Mouse (Mus musculus): ENCODE measurements around the gene C1qtnf7. TPM values are rescaled to one million over a fixed set of nuclear protein-coding genes. Genes with fewer than 3 reads are reported as not detected.

C1qtnf7 gene
- polyA plus RNA-seq, 1 experiment from 2014 or later, result 8.3 TPM

DNA sequence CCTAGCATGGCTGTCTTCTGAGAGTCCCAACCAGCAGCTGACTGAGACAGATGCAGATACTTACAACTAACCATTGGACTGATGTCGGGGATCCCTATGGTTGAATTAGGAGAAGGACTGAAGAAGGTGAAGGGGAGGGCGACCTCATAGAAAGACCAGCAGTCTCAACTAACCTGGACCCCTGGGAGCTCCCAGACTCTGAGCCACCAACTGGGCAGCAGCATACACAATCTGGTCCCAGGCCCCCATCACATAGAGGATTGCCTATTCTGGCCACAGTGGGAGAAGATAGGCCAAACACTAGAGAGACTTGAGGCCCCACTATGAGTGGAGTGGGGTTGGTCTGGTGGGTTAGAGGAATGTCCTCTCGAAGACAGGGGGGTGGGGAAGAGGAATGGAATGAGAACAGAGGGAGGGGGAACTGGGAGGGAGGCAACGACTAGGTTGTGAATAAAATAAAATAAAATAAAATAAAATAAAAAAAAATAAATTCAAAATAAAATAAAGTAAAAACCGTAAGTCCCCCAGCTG lies 118.8 kb downstream of the C1qtnf7 start:
- WGBS, result 84% methylated on average over 5 of the region's 5 CpGs
- Histone ChIP-seq H3K4me2 (no peak overlapping the region), H3K9ac (no peak overlapping the region), H3K27ac (no peak overlapping the region), H3K36me3 (no peaks in the 10 kb centered on the region), H3K9me3 (no peaks in the 10 kb centered on the region), H3K4me1 (no peaks in the 10 kb centered on the region), H3K27me3 (no peaks in the 10 kb centered on the region), H3K4me3 (no peak overlapping the region)
- ATAC-seq (ENCODE audit: insufficient number of reproducible peaks, low FRiP score, low TSS enrichment, low read depth), result no peak

DNA sequence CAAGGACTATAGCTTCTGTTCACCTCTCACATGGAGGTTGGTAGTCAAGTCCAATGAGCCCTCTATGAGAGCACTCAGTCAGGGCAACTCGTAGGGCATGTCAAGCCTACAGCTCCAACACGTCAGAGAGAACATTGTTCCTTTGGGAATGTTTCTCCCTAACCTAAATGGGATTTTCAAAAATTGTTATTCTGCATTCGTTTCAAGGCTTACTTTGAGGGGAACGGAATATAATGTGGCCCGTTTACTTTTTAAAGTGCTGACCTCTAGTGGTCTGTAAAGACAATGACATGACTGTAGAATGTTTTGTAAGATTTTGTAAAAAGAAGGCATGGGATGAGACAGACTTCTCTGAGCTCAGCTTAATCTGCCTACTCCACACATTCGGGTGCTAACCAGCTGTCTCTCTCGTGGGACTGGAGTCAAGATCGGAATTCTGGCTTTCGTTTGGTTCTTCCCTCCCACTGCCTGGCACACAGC lies 119.3 kb downstream of the C1qtnf7 start:
- WGBS, result 25% methylated on average over 9 of the region's 9 CpGs
- Histone ChIP-seq H3K4me2 (no peak overlapping the region), H3K27ac (no peak overlapping the region), H3K36me3 (no peaks in the 10 kb centered on the region), H3K4me3 (no peak overlapping the region), H3K4me1 (no peaks in the 10 kb centered on the region), H3K27me3 (no peaks in the 10 kb centered on the region), H3K9me3 (no peaks in the 10 kb centered on the region), H3K9ac (no peak overlapping the region)
- no peak for ATAC-seq (ENCODE audit: insufficient number of reproducible peaks, low FRiP score, low TSS enrichment, low read depth)

DNA sequence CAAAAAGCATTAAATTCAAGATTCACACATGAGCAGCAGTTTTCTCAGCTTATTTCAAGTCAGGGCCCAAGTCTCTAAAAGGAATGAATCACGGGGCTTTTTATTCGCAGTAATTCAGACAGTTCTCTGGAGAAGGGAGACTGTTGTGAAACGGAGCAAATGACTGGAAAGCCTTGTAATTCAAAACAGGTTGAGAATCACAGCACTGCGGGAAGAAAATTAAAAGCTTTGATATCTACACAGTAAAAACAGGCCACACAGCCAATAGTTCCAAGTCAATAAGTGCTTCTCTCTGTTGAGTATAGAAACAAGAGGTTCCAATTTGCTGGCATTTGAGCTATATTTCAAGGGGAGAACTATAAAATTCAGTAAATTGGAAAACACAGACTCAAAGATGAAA lies 129.7 kb downstream of the C1qtnf7 start:
- H3K9me3 ChIP-seq, result no peaks in the 10 kb centered on the region
- ATAC-seq (ENCODE audit: insufficient number of reproducible peaks, low FRiP score, low TSS enrichment, low read depth), result no peak
- 21% methylated on average over 4 of the region's 4 CpGs for WGBS
- no peaks in the 10 kb centered on the region; the same call in 1 of the 2 replicates for H3K27me3 ChIP-seq
- H3K4me2 ChIP-seq, result no peak overlapping the region
- H3K9ac ChIP-seq, result no peak overlapping the region
- no peak overlapping the region for H3K27ac ChIP-seq
- H3K4me3 ChIP-seq, result no peak overlapping the region
- H3K4me1 ChIP-seq, result no peaks in the 10 kb centered on the region
- H3K36me3 ChIP-seq, result no peaks in the 10 kb centered on the region

DNA sequence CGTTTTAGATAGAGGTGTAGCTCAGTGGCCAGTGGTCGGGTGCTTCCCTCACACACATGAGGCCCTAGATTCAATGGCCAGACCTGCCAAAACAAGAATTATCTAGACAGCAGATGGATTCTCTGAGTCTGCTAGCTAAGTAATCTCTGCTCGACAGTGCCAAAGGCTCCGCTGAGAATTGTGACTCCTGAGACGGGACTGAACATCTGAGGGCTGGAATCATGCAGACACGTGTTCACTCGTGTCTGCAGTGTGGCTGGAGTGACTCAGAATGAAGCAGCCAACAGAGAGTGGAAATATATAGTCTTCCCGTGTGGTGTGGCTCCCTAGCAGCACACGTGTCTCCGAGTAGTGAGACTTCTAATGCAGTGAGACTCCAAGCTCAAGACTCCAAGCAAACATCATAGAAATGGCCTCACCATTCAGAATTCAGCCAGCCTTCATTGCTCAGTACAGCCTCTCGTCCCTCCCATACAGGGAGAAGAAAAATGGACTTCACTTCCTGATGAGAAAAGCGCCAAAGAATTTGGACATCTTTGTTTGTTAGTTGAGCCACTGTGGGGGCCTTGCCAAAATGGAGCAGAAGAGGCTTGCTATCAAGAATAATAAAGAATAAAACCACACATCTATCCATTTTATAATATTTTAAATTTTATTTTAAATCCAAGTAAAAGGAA lies 131.9 kb downstream of the C1qtnf7 start:
- Histone ChIP-seq H3K9me3 (no peaks in the 10 kb centered on the region), H3K27ac (no peak overlapping the region), H3K27me3 (no peaks in the 10 kb centered on the region; the same call in 1 of the 2 replicates), H3K4me2 (no peak overlapping the region), H3K9ac (no peak overlapping the region), H3K4me1 (no peaks in the 10 kb centered on the region), H3K36me3 (no peaks in the 10 kb centered on the region), H3K4me3 (no peak overlapping the region)
- no peak for ATAC-seq (ENCODE audit: insufficient number of reproducible peaks, low FRiP score, low TSS enrichment, low read depth)
- 76% methylated on average over 12 of the region's 12 CpGs for WGBS

DNA sequence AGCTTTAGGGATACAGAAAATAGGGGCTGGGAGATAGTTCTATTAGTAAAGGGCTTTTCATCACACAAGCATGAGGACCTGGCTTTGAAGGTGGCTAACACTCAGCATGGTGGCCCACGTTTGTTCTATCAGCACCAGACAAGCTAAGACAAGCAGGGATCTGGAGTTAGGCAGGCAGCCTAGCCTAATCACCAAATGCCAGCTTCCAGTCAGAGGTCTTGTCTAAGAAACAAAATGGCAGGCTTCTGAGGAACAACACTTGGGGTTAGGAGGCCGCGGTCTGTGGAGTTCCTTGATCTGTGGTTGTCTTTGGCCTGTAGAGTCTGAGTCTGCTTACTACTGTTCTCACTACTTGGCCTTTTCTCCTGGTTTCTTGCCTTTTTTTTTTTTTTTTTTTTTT lies 146.2 kb downstream of the C1qtnf7 start:
- Histone ChIP-seq H3K27me3 (no peaks in the 10 kb centered on the region), H3K4me1 (peaks cover 18% of the 10 kb centered on the region), H3K36me3 (no peaks in the 10 kb centered on the region), H3K9me3 (no peaks in the 10 kb centered on the region), H3K4me2 (no peak overlapping the region), H3K27ac (peak overlapping the region; percentile 85; the same call in 1 of the 2 replicates), H3K4me3 (no peak overlapping the region), H3K9ac (no peak overlapping the region)
- ATAC-seq (ENCODE audit: insufficient number of reproducible peaks, low FRiP score, low TSS enrichment, low read depth), result no peak
- WGBS, result 86% methylated on average over 3 of the region's 3 CpGs

DNA sequence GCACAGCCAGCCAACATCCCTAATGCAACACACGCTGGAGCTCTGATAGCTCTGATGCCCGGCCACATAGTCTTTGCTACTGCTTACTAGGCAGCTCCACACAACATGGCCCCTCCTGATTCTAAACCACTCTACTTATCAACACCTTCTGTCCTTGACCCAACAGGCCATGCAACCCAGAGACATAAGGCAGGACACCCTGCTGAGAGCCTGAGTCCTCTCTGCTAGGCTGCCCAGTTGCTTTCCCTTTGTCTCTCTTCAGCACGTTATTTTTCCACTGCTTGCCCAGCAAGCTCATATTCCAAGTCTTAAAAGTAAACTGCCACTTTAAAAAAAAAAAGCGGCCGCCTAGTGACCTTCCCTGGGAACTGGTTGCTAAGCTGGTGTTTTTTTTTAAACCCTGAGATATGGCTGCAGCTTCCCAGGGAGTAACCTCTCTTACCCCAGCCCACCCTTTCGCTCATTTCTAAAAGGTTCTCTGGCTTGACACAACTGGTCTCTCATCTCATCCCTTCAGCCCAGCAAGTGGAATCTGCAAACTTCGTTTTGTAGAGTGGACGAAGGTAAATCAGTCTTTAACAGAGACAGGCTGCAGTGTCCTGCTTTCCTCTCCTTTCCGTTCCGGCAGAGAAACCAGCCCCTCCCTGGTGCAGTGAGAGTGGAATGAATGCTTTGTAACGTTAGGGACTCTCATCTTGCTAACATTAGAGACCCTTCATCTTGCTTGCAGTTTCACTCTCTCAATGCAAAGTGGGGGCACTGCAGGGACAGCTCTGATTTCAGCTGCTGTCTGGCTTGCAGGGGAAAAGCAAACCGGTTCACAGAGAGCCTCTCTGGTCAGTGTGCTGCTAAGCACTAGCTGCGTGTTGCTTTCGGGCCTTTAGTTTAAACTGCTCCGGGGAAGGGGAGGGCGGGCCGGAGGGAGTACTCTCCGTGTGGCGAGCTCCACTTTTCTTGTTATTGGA lies 146.9 kb downstream of the C1qtnf7 start, which contains the start of gene Cc2d2a:
Gene Cc2d2a, plus strand, starts transcription at position 350 of the 965 bp plus-strand sequence.
- H3K4me2 ChIP-seq, result peak within 1 kb of the TSS; percentile 46
- H3K9me3 ChIP-seq, result no peaks in the 10 kb centered on the region
- H3K4me1 ChIP-seq, result peaks cover 18% of the 10 kb centered on the region
- peak; percentile 71 for ATAC-seq (ENCODE audit: insufficient number of reproducible peaks, low FRiP score, low TSS enrichment, low read depth)
- H3K36me3 ChIP-seq, result no peaks in the 10 kb centered on the region
- H3K27me3 ChIP-seq, result no peaks in the 10 kb centered on the region
- 6% methylated on average over 19 of the region's 19 CpGs for WGBS
- H3K4me3 ChIP-seq, result peak within 1 kb of the TSS; percentile 43
- peak within 1 kb of the TSS; percentile 85 for H3K27ac ChIP-seq
- H3K9ac ChIP-seq, result 0 out of 2 replicates have a peak within 1 kb of the TSS, but pooled peaks have one; percentile 21

DNA sequence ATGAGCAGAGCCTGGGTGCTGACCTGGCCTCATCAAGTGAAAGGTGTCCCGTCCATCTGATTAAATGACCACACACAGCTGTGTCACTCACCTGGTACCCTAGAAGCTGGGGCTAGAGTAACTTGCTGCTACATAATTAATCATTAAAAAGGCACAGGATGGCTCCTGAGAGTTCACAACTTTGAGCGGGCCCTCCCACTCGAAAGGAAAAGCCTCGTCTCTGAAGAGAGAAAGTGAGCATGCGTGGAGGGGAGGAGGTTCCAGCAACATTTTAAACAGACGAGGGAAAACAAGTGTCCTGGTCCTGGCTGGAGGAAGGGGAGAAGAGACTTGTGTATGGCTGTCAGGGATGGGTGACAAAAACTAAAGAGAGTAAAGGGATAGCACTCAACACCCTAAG lies 148.2 kb downstream of the C1qtnf7 start:
- Histone ChIP-seq H3K36me3 (no peaks in the 10 kb centered on the region), H3K27me3 (no peaks in the 10 kb centered on the region), H3K27ac (no peak overlapping the region), H3K4me3 (no peak overlapping the region), H3K9me3 (no peaks in the 10 kb centered on the region), H3K4me1 (peaks cover 18% of the 10 kb centered on the region), H3K4me2 (peak overlapping the region; percentile 46; the same call in 1 of the 2 replicates), H3K9ac (no peak overlapping the region)
- WGBS, result 47% methylated on average over 6 of the region's 6 CpGs
- no peak for ATAC-seq (ENCODE audit: insufficient number of reproducible peaks, low FRiP score, low TSS enrichment, low read depth)

DNA sequence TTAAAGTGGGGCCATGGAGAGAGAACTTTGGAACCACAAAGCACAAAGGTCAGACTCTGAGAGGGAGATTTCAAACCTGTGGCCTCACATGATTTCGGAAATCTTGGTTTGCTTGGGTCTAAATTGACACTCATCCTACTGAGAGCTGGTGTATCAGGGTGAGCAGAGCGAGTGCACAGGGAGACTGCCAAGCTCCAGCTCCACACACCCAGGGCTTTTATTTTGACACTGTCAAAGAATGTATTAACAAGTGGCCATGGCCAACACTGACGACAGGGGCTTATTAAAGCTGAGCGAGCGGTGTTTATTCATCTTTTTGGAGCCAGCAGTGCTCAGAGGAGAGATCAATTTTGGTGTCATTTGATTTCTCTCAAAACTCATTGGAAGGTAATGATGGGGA lies 149.8 kb downstream of the C1qtnf7 start:
- Histone ChIP-seq H3K9me3 (no peaks in the 10 kb centered on the region), H3K36me3 (no peaks in the 10 kb centered on the region), H3K4me1 (peaks cover 18% of the 10 kb centered on the region), H3K27ac (peak overlapping the region; percentile 17; the same call in 1 of the 2 replicates), H3K4me3 (peak overlapping the region; percentile 19; the same call in 1 of the 2 replicates), H3K9ac (no peak overlapping the region), H3K27me3 (no peaks in the 10 kb centered on the region), H3K4me2 (peak overlapping the region; percentile 33)
- 22% methylated on average over 5 of the region's 5 CpGs for WGBS
- ATAC-seq (ENCODE audit: insufficient number of reproducible peaks, low FRiP score, low TSS enrichment, low read depth), result no peak

Other genes starting within 250 kb of the C1qtnf7 start
- gene Cc2d2a, start 146.8 kb downstream of the C1qtnf7 start, polyA plus RNA-seq (2015; fragmentation: Nextera tagmentation; extraction: Ambion mirVana), result 8.1 and 9.4 TPM in 2 replicates